Mouse (Mus musculus) G1E (cell line): Measurements from ENCODE around the gene S100pbp.

ENCODE experiments used
- CTCF ChIP-seq: IDR thresholded peaks from 2 replicates; pipeline ENCODE4 v1.5.1; 2012; ENCODE audit warnings: low read depth, low read length, inconsistent platforms, mixed read lengths
- GATA1 ChIP-seq: IDR thresholded peaks from 2 replicates; pipeline ENCODE4 v1.6.1; 2012; ENCODE audit warnings: borderline replicate concordance, low read length, inconsistent platforms, mixed read lengths
- GATA2 ChIP-seq: IDR thresholded peaks from 2 replicates; pipeline ENCODE4 v1.6.1; 2012; ENCODE audit warnings: low read depth, low read length, inconsistent platforms, borderline replicate concordance
- POLR2AphosphoS5 ChIP-seq: IDR thresholded peaks from 2 replicates; pipeline ENCODE4 v1.6.1; 2012; ENCODE audit warnings: low read depth, low read length, inconsistent platforms; ENCODE audit not compliant: insufficient replicate concordance
- TAL1 ChIP-seq: conservative IDR thresholded peaks from 2 replicates; pipeline ENCODE4 v1.6.1; 2012; ENCODE audit warnings: low read depth, low read length, inconsistent platforms, mixed read lengths

- TF ChIP-seq TAL1 (no peak), CTCF (no peak), GATA1 (no peak), GATA2 (no peak), POLR2AphosphoS5 (no peak)
Measured at GRCm38 (mm10) chr4:129120520-129121445, 68.7 kb downstream of the S100pbp start.
